Mouse (Mus musculus): ENCODE data around the gene Tmed8.

Gene Tmed8

GRCm38 (mm10) chr12:87137439-87138341, 62.6 kb downstream of the Tmed8 start:
- no peak for TF ChIP-seq GATA4 (IDR thresholded peaks at IDR 0.05; ENCODE audit: insufficient replicate concordance, low read length)

- TF ChIP-seq GATA4 (IDR thresholded peaks at IDR 0.05; ENCODE audit: insufficient replicate concordance, low read length), result peak; percentile 76; the same call in 1 of the 2 replicates
These were observed 67.5 kb downstream of the Tmed8 start for GRCm38 (mm10) chr12:87132784-87133183.

DNA sequence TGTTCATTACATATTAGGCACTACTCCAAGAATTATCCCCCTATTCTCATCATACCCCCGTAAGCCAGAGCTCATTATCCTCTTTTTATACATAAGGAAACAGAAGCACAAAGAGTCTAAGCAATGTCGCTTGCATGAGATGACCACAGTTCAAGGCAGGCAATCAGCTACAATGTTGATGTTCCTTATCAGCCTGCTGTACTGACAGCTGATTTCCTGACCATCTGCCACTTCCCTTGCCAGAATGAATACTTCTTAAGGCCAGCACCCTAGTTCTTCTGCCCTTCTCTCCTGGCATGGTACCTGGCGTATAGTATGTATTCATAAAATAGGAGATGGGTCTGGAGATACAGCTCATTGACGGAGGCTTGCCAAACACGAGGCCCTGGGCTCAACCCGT, 68.0 kb downstream of the Tmed8 start:
- no peak for TF ChIP-seq GATA4 (IDR thresholded peaks at IDR 0.05; ENCODE audit: insufficient replicate concordance, low read length)

GRCm38 (mm10) chr12:87131619-87132018, 68.6 kb downstream of the Tmed8 start:
- TF ChIP-seq GATA4 (IDR thresholded peaks at IDR 0.05; ENCODE audit: insufficient replicate concordance, low read length), result no peak

DNA sequence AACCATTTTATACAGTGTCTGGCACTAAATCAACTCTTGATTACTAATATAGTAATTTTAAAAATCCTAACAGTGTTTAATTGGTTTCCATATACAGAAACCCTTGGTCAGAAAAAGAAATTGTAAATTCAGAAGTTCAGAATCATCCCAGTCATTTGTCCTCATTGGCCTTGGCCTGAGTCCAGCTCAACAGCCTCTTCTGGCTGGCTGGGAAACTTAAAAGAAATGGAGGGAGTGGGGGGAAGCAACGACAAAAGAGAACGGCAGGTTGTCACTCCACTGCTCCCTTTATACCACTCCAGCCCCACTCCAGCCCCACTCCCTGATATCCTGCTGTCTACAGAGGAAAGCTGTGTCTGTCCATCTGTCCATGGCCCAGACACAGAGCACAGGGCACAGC, 69.1 kb downstream of the Tmed8 start:
- TF ChIP-seq GATA4 (IDR thresholded peaks at IDR 0.05; ENCODE audit: insufficient replicate concordance, low read length), result no peak

GRCm38 (mm10) chr12:87130224-87130623, 70.0 kb downstream of the Tmed8 start:
- no peak for TF ChIP-seq GATA4 (IDR thresholded peaks at IDR 0.05; ENCODE audit: insufficient replicate concordance, low read length)

DNA sequence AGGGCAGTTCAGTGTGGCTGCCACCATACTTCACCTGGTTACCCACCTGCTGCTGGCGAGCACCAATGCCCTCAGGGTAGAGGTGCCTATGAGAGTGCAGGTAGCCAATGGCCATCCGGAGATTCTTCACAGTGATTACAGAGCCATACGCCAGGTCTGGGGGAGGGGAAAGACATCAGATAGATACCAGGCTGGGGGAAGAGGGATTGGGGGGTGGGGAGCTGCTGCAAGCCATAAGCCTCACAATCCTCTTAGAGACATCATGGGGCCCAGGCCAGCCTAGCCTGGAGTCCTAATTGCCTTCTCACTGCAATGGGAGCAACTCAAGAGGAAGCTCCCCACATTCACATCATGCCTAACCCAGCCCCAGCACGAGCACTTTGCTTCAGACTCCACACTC, 73.0 kb downstream of the Tmed8 start:
- TF ChIP-seq GATA4 (IDR thresholded peaks at IDR 0.05; ENCODE audit: insufficient replicate concordance, low read length), result no peak

DNA sequence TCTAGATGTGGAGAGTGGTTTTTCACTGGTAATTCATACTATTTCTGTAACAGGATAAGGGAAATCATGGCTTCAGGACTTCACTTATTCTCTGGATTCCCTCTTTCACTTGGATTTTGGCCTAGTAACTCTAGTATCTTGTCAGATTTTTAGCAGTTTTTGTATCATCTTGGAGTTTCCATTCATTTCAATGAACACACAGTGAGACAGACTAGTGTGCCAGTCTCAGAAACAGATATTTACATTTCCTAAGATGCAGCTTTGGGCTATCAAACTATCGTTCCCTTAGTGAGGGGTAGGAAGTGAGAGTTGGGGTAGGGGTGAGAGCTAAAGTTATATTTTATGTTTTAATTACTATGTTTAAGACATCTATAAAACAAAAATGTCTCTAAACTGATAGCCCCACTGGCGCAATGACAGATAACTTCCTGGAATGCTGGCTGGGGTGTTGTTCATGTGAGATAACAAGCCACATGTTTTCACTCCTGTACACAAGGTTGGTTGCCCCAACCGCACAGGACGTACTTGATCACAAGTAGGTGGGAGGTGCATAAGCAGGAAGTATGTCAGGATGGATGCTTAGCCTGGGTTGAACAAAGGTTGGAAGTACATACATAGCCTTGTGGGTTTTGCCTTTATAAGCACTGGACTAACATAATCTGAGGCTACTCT, 78.2 kb downstream of the Tmed8 start:
- TF ChIP-seq GATA4 (IDR thresholded peaks at IDR 0.05; ENCODE audit: insufficient replicate concordance, low read length), result no peak
